Mouse (Mus musculus) hematopoietic multipotent progenitor cell, adult 10-12 weeks (in vitro differentiated cells): Measurements from ENCODE around the gene Tex35. TPM values are rescaled to one million over a fixed set of nuclear protein-coding genes. Genes with fewer than 3 reads are reported as not detected.

Experiments
- polyA plus RNA-seq: library from polyadenylated mRNA; stranded (reverse); fragments of >175 nt; gene quantifications from 2 replicates; pipeline ENCODE4 v1.2.3, GENCODE M21; 2012; ENCODE audit warnings: low replicate concordance

Gene Tex35
- polyA plus RNA-seq = not detected in 2 replicates

DNA sequence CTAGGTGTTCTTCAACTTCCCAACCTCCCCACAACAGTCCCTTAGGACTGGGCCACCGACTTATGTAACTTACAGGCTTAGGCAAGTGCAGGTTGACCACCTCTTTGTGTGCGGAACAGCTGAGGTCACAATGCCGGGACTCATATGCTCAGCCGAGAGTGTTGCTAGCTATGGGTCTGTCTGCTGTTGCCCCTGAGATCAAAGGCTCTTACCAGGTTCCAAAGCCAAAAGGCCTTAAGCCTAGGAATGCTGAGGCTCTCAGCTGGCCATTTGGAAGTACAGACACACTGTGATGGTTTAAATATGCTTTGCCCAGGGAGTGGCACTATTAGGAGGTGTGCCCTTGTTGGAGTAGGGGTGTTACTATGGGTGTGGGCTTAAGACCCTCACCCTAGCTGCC is at the start of gene Tex35:
Gene Tex35, minus strand, starts transcription at position 101 of the 400 bp plus-strand sequence.

Other genes starting within 250 kb of the Tex35 start
- gene Ralgps2, start 169.1 kb downstream of the Tex35 start, polyA plus RNA-seq = 157 and 329 TPM in 2 replicates